Mouse (Mus musculus): Measurements from ENCODE around the gene Spdye4b.
"Not testable (repeated sequence)": the region's sequence is repeated elsewhere in the genome, so short reads cannot be mapped to it uniquely, and the experiment has no call there.

The Spdye4b gene

GRCm38 (mm10) chr5:143180255-143181076 lies at the start of gene Spdye4b, which contains the start of gene Rbak:
TSS of gene Spdye4b (plus strand) at chr5:143181017.
TSS of gene Rbak (minus strand) at chr5:143180775.
- peak; percentile 96 to 97 for DNase-seq (ENCODE audit: inconsistent age in 2 of 2, low spot score in 1 of 2)

- no peak for DNase-seq (ENCODE audit: inconsistent age in 2 of 2, low spot score in 1 of 2)
Observed at GRCm38 (mm10) chr5:143132935-143133514, 47.8 kb upstream of the Spdye4b start.

GRCm38 (mm10) chr5:143134216-143135010 lies 46.4 kb upstream of the Spdye4b start:
- DNase-seq (ENCODE audit: inconsistent age in 2 of 2, low spot score in 1 of 2): not testable (repeated sequence)

DNA sequence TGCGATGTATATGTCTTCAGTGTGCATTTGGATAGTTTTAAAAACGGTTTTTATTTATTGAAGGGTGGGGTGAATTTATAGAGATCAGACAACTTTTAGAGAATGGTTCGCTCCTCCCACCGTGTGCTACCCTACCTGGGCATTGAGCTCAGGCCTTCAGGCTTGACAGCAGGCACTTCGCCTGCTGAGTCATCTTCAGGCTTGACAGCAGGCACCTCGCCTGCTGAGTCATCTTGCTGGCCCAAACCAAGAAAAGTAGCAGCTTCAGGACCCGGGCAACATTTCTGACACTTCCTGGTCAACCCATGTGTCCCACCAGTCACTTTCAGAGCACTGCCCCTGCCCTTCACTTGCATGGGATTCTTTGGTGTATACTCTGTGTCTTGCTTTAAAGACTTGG lies 45.8 kb upstream of the Spdye4b start:
- no peak for DNase-seq (ENCODE audit: inconsistent age in 2 of 2, low spot score in 1 of 2)

GRCm38 (mm10) chr5:143137580-143137979 lies 43.2 kb upstream of the Spdye4b start:
- DNase-seq (ENCODE audit: inconsistent age in 2 of 2, low spot score in 1 of 2): peak in 1 of 2 experiments; percentile 32

DNA sequence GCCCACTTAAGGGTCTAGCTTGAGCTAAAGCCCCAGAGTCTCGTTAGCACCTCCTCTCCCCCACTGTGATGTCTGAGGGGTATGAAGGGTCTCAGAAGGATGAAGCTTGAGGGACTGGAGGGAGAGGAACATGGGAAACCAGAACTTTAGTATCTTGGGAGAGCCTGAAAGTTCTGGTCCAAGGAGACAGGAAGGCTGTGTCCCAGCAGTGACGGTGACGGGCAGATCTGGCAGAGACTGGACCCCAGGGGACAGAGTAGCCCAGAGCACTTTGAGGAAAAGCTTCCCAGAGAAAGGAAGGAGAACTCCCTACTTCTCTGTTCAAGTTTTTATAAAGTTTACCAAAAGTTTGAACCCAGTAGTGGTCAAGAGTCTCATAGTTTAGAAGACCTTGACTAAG lies 33.3 kb upstream of the Spdye4b start, which contains the start of gene Olfr718-ps1:
Olfr718-ps1 (minus strand) TSS at position 101 of the 400 bp plus-strand sequence.
- no peak for DNase-seq (ENCODE audit: inconsistent age in 2 of 2, low spot score in 1 of 2)

- no peak for DNase-seq (ENCODE audit: inconsistent age in 2 of 2, low spot score in 1 of 2)
Observed at GRCm38 (mm10) chr5:143148661-143149060, 32.2 kb upstream of the Spdye4b start.

GRCm38 (mm10) chr5:143149536-143149935 lies 31.3 kb upstream of the Spdye4b start:
- no peak for DNase-seq (ENCODE audit: inconsistent age in 2 of 2, low spot score in 1 of 2)

DNA sequence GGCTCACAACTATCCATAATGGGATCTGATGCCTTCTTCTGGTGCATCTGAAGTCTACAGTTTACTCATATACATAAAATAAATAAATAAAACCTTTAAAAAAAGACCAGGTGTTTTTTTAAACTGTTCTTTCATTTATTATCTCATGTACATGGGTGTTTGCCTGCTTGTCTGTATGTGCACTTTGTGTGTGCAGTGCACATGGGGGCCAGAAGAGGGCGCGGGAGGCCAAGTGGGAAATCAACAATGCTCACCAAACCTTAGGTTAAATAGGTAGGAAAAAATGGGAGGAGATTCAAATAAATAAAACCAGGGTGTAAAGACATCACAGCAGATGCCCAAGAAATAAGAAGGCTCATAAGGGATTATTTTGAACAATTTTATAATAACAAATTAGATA lies 30.8 kb upstream of the Spdye4b start:
- DNase-seq (ENCODE audit: inconsistent age in 2 of 2, low spot score in 1 of 2): no peak

DNA sequence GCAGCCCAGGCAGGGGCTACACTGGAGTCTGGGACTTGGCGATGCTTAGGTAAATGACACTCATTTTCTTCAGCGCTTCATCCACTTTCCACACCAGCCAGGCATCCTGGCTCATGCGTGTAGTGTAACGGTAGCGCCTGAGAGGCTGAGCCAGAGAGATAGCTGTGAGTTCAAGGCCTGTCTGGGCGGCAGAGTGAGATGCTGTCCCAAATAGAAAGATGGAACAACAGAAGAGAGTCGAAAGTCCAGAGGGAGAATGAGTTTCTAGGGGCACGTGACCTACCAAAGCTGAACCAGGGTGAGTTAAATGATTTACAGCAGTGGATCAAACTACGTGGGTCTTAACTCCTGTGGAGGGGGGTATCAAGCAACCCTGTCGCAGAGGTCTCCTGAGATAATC lies 27.1 kb upstream of the Spdye4b start:
- no peak for DNase-seq (ENCODE audit: inconsistent age in 2 of 2, low spot score in 1 of 2)

GRCm38 (mm10) chr5:143155534-143155933 lies 25.3 kb upstream of the Spdye4b start:
- no peak for DNase-seq (ENCODE audit: inconsistent age in 2 of 2, low spot score in 1 of 2)

DNA sequence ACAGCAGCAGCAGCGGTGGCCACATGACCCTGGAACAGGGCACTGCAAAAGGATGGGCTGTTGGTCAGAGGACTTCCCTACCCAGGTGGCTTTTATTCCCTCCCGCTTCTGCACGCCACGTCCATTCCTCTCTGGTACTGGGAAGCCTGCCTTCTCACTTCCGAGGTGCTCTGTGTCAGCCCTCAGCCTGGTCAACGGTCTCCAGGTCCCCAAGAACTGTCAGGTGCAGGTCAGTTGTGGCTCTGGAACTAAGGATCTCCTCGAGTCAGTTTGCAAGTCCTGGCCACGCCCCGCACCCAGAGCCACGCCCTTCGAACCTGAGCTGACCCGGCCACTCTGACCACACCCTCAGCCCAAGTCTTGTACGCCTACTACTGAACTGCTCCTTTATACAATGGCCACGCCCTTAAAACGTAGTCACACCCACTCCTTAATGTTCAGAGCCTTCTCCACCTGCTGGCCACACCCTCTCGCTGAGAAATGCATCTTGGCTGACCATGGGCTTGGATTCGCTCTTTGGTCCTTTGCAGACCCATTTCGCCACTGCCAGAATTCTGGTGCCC lies 15.2 kb upstream of the Spdye4b start:
- no peak for DNase-seq (ENCODE audit: inconsistent age in 2 of 2, low spot score in 1 of 2)

- DNase-seq (ENCODE audit: inconsistent age in 2 of 2, low spot score in 1 of 2): no peak
Observed at GRCm38 (mm10) chr5:143175970-143176369, 4.8 kb upstream of the Spdye4b start.

- DNase-seq (ENCODE audit: inconsistent age in 2 of 2, low spot score in 1 of 2): peak; percentile 55 to 75
Observed at GRCm38 (mm10) chr5:143177541-143178200, 3.1 kb upstream of the Spdye4b start.

DNA sequence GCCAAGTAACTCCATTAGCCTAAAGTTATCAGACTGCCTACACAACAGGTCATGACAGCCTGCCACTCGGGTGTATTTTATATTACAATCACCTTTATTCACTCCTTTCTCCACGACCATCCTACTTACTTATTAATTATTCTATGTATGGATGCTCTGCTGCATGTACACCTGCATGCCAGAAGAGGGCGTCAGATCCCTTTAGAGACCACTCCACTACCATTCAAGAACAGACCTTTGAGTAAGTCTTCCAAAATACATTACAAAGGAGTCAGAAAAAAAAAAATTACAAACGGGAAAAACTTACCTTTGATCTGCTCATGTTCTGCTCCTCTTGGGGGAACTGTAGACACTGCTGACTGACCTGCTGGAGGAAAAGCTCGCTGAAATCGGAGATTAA lies 1.6 kb upstream of the Spdye4b start:
- DNase-seq (ENCODE audit: inconsistent age in 2 of 2, low spot score in 1 of 2): peak in 1 of 2 experiments; percentile 51

- not testable (repeated sequence) for DNase-seq (ENCODE audit: inconsistent age in 2 of 2, low spot score in 1 of 2)
Observed at GRCm38 (mm10) chr5:143188014-143188413, 7.2 kb downstream of the Spdye4b start.

DNA sequence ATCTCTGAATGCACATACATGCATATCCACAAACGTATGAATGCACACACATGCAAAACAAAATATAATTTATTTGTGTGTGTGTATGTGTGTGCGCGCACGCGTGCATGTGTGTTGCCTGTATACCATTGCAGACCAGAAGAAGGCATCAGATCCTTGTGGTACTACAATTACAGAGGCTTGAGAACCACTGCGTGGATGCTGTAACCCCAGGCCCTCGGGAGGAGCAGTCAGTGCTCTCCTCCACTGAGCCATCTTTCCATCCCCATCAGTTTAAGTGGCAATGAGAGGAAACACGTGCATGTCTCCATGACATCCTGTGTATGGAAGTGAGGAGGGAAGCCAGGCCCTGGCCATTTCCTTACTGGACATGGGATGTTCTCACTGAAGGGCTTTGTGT lies 12.0 kb downstream of the Spdye4b start:
- no peak for DNase-seq (ENCODE audit: inconsistent age in 2 of 2, low spot score in 1 of 2)

- DNase-seq (ENCODE audit: inconsistent age in 2 of 2, low spot score in 1 of 2): not testable (repeated sequence)
Observed at GRCm38 (mm10) chr5:143194747-143195146, 13.9 kb downstream of the Spdye4b start.

GRCm38 (mm10) chr5:143195166-143195565 lies 14.3 kb downstream of the Spdye4b start:
- no peak for DNase-seq (ENCODE audit: inconsistent age in 2 of 2, low spot score in 1 of 2)

GRCm38 (mm10) chr5:143196506-143196905 lies 15.7 kb downstream of the Spdye4b start:
- DNase-seq (ENCODE audit: inconsistent age in 2 of 2, low spot score in 1 of 2): peak; percentile 60 to 76

DNA sequence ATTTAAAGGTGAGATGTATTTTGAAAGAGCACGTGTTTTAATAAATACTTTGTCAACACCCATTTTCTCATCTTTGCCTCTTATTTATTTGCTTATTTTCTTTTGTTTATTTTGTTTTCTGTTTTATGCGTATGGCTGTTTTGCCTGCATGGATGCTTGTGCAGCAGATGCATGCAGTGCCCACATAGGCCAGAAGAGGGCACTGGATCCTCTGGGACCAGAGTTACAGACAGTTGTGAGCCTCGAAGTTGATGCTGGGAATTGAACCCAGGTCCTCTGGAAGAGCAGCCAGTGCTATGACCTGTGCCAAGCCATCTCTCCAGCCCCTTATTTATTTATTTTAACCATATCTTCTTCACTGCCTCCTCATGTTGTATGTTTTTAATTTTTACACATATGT lies 24.2 kb downstream of the Spdye4b start:
- no peak for DNase-seq (ENCODE audit: inconsistent age in 2 of 2, low spot score in 1 of 2)

Data from adrenal gland, adult (tissue).